Mouse (Mus musculus) midbrain, embryonic 11.5 days (tissue): ENCODE data around the gene Zyg11b. TPM values are rescaled to one million over a fixed set of nuclear protein-coding genes. Genes with fewer than 3 reads are reported as not detected.

Experiments
- ATAC-seq: fragments of 200-750 bp; cut with Nextera tagmentation; 2 replicates; pipeline ENCODE4 v1.8.0; 2017; ENCODE audit warnings: moderate TSS enrichment, moderate library complexity; ENCODE audit not compliant: low FRiP score
- DNase-seq: peaks from one replicate; pipeline ENCODE4 v3.0.0; 2015; ENCODE audit warnings: low spot score; ENCODE audit errors: missing footprints
- H3K27ac ChIP-seq: fragments of 300-500 bp; sonication (generic); 2 replicates; pipeline ENCODE4 v1.5.1; 2014; ENCODE audit warnings: low read depth, low read length
- H3K27me3 ChIP-seq: fragments of 300-500 bp; sonication (generic); 2 replicates; pipeline ENCODE4 v1.6.1; 2014; ENCODE audit warnings: mild to moderate bottlenecking, low read length, moderate library complexity, mixed read lengths; ENCODE audit not compliant: control insufficient read depth, insufficient read depth
- H3K36me3 ChIP-seq: fragments of 300-500 bp; sonication (generic); 2 replicates; pipeline ENCODE4 v1.6.1; 2014; ENCODE audit warnings: mild to moderate bottlenecking, low read length, moderate library complexity, mixed read lengths; ENCODE audit not compliant: control insufficient read depth, insufficient read depth
- H3K4me1 ChIP-seq: fragments of 300-500 bp; sonication (generic); 2 replicates; pipeline ENCODE4 v1.6.1; 2014; ENCODE audit warnings: low read length; ENCODE audit not compliant: control insufficient read depth, insufficient read depth
- H3K4me2 ChIP-seq: fragments of 300-500 bp; sonication (generic); 2 replicates; pipeline ENCODE4 v1.6.1; 2014; ENCODE audit warnings: mild to moderate bottlenecking, moderate library complexity
- H3K4me3 ChIP-seq: fragments of 300-500 bp; sonication (generic); 2 replicates; pipeline ENCODE4 v1.5.1; 2014; ENCODE audit warnings: low read depth, low read length
- H3K9ac ChIP-seq: fragments of 300-500 bp; sonication (generic); 2 replicates; pipeline ENCODE4 v1.6.1; 2014; ENCODE audit warnings: low read length
- H3K9me3 ChIP-seq: fragments of 300-500 bp; sonication (generic); 2 replicates; pipeline ENCODE4 v1.6.1; 2016; ENCODE audit warnings: low read length; ENCODE audit not compliant: control insufficient read depth
- WGBS: fragments of 180-500 bp; shearing (Covaris S2); extraction: QIAGEN DNeasy Blood & Tissue Kit; methylation state at CpG from one replicate; pipeline ENCODE4 v1.1.7; 2014; 5-methylcytosine and 5-hydroxymethylcytosine counted together
- polyA plus RNA-seq: library from polyadenylated mRNA; unstranded; fragments of >200 nt; fragmentation: Nextera tagmentation; extraction: Ambion mirVana; gene quantifications from 2 replicates; pipeline ENCODE4 v1.2.1, GENCODE M21; 2014

Zyg11b gene
- polyA plus RNA-seq, 1 experiment from 2014 or later: 18.8 TPM

DNA sequence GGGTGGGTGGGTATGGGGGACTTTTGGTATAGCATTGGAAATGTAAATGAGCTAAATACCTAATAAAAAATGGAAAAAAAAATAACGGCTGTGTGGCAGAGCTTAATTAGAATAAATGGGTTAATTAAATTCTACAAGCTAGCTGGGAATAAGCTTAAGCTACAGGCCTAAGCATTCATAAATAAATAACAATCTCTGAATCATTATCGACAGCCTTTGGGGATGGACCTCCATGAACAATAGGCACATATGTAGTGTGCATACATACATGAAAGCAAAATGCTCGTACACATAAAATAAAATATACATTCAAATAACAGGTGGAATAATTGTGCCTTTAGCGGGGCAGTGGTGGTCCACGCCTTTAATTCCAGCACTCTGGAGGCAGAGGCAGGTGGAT, 78.4 kb downstream of the Zyg11b start:
- Histone ChIP-seq H3K4me1 (peaks cover 3% of the 10 kb centered on the region; the same call in 1 of the 2 replicates), H3K36me3 (no peaks in the 10 kb centered on the region), H3K27me3 (peaks cover 19% of the 10 kb centered on the region), H3K9ac (no peak overlapping the region), H3K4me3 (no peak overlapping the region), H3K27ac (no peak overlapping the region), H3K9me3 (no peaks in the 10 kb centered on the region), H3K4me2 (no peak overlapping the region)
- no peak for ATAC-seq
- 91% methylated on average over 5 of the region's 5 CpGs for WGBS
- no peak for DNase-seq

DNA sequence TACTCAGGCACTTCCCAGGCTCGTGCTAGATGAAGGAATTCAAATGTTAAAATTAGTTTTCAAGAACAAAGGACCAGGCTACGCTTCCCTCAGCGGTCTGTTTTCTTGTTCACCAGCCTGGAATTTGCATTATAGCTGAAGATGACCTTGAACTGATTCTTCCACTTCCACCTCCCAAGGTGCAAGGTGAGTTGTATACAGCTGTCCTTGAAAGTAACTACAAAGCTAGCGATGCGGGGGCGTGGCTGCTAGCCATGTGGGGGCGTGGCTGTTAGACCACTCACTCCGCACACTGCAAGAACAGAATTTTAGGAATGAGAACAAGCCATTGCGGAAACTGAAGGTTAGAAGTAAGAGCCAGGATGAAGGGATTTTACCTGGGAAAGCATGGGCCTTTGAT, 81.9 kb downstream of the Zyg11b start:
- DNase-seq (peak; percentile 89), ATAC-seq (no peak)
- Histone ChIP-seq H3K27ac (no peak overlapping the region), H3K9me3 (no peaks in the 10 kb centered on the region), H3K27me3 (peaks cover 27% of the 10 kb centered on the region), H3K36me3 (no peaks in the 10 kb centered on the region), H3K4me2 (no peak overlapping the region), H3K9ac (no peak overlapping the region), H3K4me1 (peaks cover 3% of the 10 kb centered on the region; the same call in 1 of the 2 replicates), H3K4me3 (no peak overlapping the region)
- 5% methylated on average over 9 of the region's 9 CpGs for WGBS

DNA sequence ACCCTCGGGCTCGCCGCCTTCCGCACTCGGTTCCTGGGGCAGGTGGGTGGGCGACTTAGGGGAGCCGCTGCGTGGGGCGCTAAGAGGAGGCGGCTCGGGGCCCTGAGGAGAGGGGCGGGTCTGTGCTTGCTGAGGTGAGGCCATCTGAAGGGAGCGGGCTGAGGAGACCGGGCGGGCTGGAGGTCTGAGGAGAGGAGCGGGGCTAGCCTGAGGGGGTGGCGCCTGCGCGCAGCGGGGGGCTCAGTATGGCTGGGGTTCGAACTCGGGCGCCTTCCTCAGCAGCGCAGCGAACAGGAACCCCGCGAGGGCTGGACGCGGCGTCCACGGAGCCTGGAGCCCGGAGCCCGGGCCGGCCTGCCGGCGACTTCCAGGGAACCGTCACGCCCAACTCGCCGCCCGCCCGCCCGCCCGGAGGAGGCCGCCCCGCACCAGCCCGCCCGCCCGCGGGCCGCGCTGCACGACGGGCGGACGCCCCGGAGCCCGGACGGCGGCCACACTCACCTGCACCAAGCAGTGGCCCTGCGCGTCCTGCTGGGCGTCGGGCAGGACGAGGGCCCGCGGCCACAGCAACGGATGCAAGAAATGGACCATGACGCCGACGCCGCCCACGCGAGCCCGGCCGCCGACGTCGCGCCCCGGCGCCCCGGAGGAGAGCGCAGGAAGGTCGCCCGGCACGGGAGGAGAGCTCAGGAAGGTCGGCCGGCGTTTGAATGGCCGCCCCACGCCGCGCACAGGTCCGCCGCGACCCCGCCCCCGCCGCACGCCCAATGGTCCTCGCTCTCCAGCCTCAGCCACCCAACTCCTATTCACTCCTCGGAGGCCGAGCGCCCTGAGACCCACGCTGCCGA, 83.3 kb downstream of the Zyg11b start, which contains the start of gene Zyg11a:
Gene Zyg11a (minus strand): TSS at position 717 of the 848 bp plus-strand sequence.
- ATAC-seq (peak; percentile 63; the same call in 1 of the 2 replicates), DNase-seq (peak; percentile 87)
- Histone ChIP-seq H3K36me3 (no peaks in the 10 kb centered on the region), H3K9ac (no peak within 1 kb of the TSS; the same call in 1 of the 2 replicates), H3K27me3 (peaks cover 27% of the 10 kb centered on the region), H3K9me3 (no peaks in the 10 kb centered on the region), H3K4me2 (peak within 1 kb of the TSS; percentile 47), H3K27ac (no peak within 1 kb of the TSS), H3K4me1 (peaks cover 3% of the 10 kb centered on the region; the same call in 1 of the 2 replicates), H3K4me3 (peak within 1 kb of the TSS; percentile 37)
- 2% methylated on average over 62 of the region's 107 CpGs for WGBS

DNA sequence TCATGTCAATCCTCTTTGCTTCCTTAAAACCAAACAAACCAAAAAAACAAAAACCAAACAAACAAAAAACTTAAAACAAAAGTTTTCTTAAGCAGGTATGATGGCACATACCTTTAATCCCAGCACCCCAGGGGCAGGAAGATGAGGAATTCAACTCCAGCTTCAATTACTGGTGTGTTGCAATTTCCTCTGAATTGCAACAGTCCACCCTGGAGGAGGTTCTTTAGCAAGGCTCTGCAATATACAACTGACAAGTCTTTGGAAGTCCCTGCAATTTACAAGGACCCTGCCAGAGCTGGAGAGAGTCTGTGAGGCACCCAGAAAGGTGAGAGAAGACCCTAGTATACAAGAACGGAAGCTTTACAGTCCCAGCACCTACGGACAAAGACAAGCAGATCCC, 87.9 kb downstream of the Zyg11b start:
- DNase-seq: no peak
- Histone ChIP-seq H3K4me3 (no peak overlapping the region), H3K36me3 (no peaks in the 10 kb centered on the region), H3K9me3 (no peaks in the 10 kb centered on the region), H3K27ac (no peak overlapping the region), H3K4me2 (no peak overlapping the region), H3K9ac (no peak overlapping the region), H3K27me3 (peaks cover 13% of the 10 kb centered on the region), H3K4me1 (no peaks in the 10 kb centered on the region)
- no peak for ATAC-seq
- 89% methylated on average over 2 of the region's 2 CpGs for WGBS

DNA sequence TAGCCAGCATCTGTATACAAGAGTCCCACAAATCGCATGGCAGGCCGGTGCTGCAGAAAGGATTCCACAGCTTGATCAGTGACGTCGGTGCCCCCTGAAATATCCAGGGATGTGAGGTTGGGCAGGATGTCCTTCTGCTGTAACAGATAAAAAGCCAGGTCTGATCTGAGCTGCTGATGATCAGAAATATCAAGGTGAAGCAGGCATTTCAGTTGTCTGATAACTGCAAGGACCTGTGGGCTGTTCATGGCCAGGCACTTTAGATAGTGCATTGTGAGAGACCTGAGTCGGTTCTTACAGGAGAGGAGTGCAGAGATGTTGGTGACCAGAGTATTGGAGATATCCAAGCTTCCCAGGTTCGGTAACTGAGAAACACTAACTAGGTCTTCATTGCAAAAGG, 96.3 kb downstream of the Zyg11b start:
- Histone ChIP-seq H3K9ac (no peak overlapping the region), H3K36me3 (no peaks in the 10 kb centered on the region), H3K27me3 (no peaks in the 10 kb centered on the region), H3K27ac (no peak overlapping the region), H3K4me2 (no peak overlapping the region), H3K4me1 (no peaks in the 10 kb centered on the region), H3K4me3 (no peak overlapping the region), H3K9me3 (no peaks in the 10 kb centered on the region)
- DNase-seq: no peak
- WGBS: 89% methylated on average over 6 of the region's 6 CpGs
- no peak for ATAC-seq

DNA sequence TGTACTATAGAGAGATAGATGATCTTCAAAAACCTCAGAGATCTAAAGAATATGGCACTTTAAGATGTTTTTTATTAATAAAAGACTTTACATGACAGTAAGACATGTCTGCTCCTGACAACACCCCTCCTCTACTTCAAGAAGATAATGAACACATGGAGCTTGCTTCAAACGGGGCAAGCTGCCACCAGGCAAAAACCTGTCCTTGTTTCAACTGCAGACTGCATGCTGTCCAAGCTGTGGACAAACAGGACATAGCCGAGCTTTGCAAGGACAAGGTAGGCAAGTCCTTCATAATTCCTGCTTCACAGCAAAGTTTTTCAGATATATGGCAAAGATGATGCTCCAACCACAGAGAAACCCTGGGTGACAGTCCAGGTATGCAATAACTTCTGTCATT, 101.7 kb downstream of the Zyg11b start:
- no peaks in the 10 kb centered on the region for H3K4me1 ChIP-seq
- no peaks in the 10 kb centered on the region for H3K9me3 ChIP-seq
- no peak overlapping the region for H3K4me3 ChIP-seq
- DNase-seq: no peak
- no peak overlapping the region for H3K27ac ChIP-seq
- no peak overlapping the region for H3K9ac ChIP-seq
- no peaks in the 10 kb centered on the region for H3K27me3 ChIP-seq
- no peak overlapping the region for H3K4me2 ChIP-seq
- WGBS: 71% methylated on average over 2 of the region's 2 CpGs
- ATAC-seq: no peak
- no peaks in the 10 kb centered on the region for H3K36me3 ChIP-seq

DNA sequence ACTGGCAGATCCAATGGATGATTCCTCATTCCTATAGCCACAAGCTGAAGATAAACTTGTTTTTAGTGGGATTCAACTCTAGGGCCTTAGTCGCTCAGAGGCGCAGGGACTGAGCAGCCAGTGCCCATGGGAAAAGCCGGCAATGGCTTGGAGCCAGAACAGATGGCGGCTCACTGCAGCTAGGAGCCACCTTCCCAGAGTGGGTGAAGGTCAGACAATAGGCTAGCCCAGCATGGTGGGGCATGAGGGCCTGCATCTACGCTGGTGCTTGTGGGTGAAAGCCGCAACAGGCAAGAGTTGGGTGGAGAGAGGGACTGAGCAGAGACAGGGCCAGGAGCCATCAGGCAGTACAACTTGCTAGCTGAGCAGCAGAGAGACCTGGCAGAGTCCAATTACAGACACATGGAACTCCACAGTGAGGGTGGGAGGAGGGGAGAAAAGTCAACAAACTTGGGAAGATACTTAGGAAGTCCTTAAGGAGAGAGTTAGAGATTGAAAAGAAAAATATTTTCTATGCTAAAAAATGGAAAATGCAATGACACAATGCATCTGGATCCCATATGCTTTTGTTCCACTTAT, 104.5 kb downstream of the Zyg11b start:
- H3K27me3 ChIP-seq: no peaks in the 10 kb centered on the region
- ATAC-seq (no peak), DNase-seq (no peak)
- WGBS: 69% methylated on average over 6 of the region's 6 CpGs
- no peak overlapping the region for H3K27ac ChIP-seq
- no peak overlapping the region for H3K4me3 ChIP-seq
- no peaks in the 10 kb centered on the region for H3K36me3 ChIP-seq
- no peaks in the 10 kb centered on the region for H3K9me3 ChIP-seq
- no peak overlapping the region for H3K4me2 ChIP-seq
- H3K9ac ChIP-seq: no peak overlapping the region
- H3K4me1 ChIP-seq: no peaks in the 10 kb centered on the region

DNA sequence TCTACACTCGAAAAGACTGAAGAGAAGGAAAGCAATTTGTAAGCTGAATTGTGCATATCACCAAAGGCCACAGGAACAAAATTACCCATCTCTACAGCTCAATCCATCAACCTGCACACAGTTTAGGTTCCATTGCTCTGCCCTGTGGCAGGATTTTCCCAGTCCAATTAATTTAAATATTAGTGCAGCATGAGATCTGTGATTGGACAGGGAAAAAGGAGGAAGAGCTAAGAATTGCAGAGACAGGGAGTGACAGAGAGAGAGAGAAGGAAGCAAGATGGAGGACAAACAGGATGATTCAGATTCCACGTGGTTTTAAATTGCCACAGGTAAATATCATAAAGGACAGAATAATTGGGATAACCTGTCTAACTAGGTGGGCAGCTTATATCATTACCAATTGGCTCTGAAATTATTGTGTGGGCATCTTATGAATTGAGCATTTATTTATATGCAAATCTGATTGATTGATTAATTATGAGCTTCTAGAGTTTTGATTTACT, 108.0 kb downstream of the Zyg11b start:
- Histone ChIP-seq H3K4me2 (no peak overlapping the region), H3K9me3 (no peaks in the 10 kb centered on the region), H3K4me3 (no peak overlapping the region), H3K27me3 (no peaks in the 10 kb centered on the region), H3K27ac (no peak overlapping the region), H3K4me1 (no peaks in the 10 kb centered on the region), H3K36me3 (no peaks in the 10 kb centered on the region), H3K9ac (no peak overlapping the region)
- DNase-seq (no peak), ATAC-seq (no peak)
- WGBS: 73% methylated on average over 2 of the region's 2 CpGs

DNA sequence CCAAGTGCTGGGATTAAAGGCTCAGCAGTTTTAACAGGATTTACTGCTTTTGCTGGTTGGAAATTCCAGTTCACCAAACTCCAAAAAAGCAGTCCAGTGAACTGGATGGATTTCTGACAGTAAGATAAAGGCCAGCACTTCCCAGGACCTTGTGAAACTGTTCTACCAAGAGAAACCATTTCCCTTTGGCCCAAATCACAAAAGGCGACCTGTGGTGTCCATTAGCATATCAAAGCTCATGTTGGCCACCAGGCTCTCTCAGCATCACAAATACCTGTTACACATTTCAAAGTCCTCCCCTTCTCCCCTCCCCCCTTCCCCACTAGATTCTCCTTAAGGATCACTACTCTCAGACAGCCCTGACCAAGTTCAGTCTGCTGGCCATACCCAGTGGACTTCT, 118.6 kb downstream of the Zyg11b start:
- H3K4me1 ChIP-seq: no peaks in the 10 kb centered on the region
- no peak for ATAC-seq

More for the DNA sequence above, 118.6 kb downstream of the Zyg11b start:
- Histone ChIP-seq H3K4me3 (no peak overlapping the region), H3K4me2 (no peak overlapping the region), H3K27me3 (no peaks in the 10 kb centered on the region), H3K27ac (no peak overlapping the region), H3K36me3 (no peaks in the 10 kb centered on the region), H3K9ac (no peak overlapping the region), H3K9me3 (no peaks in the 10 kb centered on the region)
- WGBS: 25% methylated on average over 1 of the region's 1 CpGs
- DNase-seq: no peak
